Mouse (Mus musculus): ENCODE results near the gene Adgrg3.

GRCm38 (mm10) chr8:95015866-95016265 is 1.6 kb upstream of the Adgrg3 start:
- TF ChIP-seq CTCF (IDR thresholded peaks at IDR 0.05; ENCODE audit: insufficient read depth, low read depth, low read length) (no peak), POLR2A (IDR thresholded peaks at IDR 0.05; ENCODE audit: insufficient read depth, low read depth, low read length) (no peak)

All from olfactory bulb, adult 2 months (tissue).